Mouse (Mus musculus): ENCODE measurements around the gene Tmprss2. TPM values are rescaled to one million over a fixed set of nuclear protein-coding genes. Genes with fewer than 3 reads are reported as not detected.

The Tmprss2 gene
- polyA plus RNA-seq, 1 experiment, result not detected

DNA sequence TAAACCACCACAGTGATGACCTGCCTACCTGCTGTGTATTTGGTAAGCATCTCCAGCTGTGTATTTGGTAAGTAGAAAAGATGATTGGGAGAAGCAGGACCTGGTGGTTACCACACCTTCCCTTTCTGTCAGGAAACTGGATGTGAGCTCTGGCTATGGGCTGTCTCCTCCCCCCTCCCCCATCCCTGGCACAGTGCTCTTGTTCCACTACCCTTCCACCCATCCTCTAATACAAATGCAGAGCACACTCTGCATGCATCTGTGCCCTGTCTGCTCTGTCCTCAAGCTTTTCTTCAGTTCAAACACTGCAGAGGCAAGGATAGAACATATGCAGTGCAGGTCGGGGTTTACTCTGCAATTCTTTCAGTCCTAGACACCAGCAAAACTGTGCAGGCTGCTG, 76.5 kb downstream of the Tmprss2 start:
- H3K4me1 ChIP-seq, result peaks cover 65% of the 10 kb centered on the region
- peak overlapping the region; percentile 94 for H3K4me3 ChIP-seq (replicated peaks)
- peaks cover 20% of the 10 kb centered on the region for H3K36me3 ChIP-seq (replicated peaks; ENCODE audit: low read length)
- TF ChIP-seq GATA1 (IDR thresholded peaks at IDR 0.05; ENCODE audit: borderline replicate concordance, low read length) (no peak), FLI1 (IDR thresholded peaks at IDR 0.05; ENCODE audit: low read length) (no peak)
- H3K9me3 ChIP-seq, result peaks cover 10% of the 10 kb centered on the region
- no peaks in the 10 kb centered on the region for H3K27me3 ChIP-seq (replicated peaks)

GRCm38 (mm10) chr16:97533751-97534150, 77.2 kb downstream of the Tmprss2 start:
- peak overlapping the region; percentile 46 for H3K4me3 ChIP-seq (replicated peaks)
- H3K27me3 ChIP-seq (replicated peaks), result no peaks in the 10 kb centered on the region
- H3K4me1 ChIP-seq, result peaks cover 58% of the 10 kb centered on the region
- peaks cover 13% of the 10 kb centered on the region for H3K36me3 ChIP-seq (replicated peaks; ENCODE audit: low read length)
- peaks cover 10% of the 10 kb centered on the region for H3K9me3 ChIP-seq
- no peak for TF ChIP-seq FLI1 (IDR thresholded peaks at IDR 0.05; ENCODE audit: low read length)
- TF ChIP-seq GATA1 (IDR thresholded peaks at IDR 0.05; ENCODE audit: borderline replicate concordance, low read length), result no peak

DNA sequence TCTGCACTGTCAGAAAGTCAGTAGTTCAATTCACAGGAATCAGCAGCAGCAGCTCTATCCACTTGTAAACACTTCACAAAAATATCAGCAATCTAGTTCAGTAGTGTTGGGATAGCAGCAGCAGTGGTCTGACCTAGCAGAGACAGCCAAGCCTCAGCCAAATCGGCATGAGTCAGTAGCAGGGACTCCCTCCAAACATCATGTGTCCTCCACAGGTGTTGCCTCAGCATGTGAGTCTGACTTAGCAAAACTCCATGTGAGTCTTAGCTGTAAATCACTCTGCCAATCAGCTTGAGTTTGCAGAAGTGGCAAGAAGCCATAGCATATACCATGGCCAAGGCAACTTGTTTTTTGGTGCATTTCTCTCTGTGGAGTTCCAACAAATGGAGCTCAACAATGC, 77.9 kb downstream of the Tmprss2 start:
- H3K4me1 ChIP-seq, result peaks cover 55% of the 10 kb centered on the region
- peaks cover 10% of the 10 kb centered on the region for H3K9me3 ChIP-seq
- no peak for TF ChIP-seq FLI1 (IDR thresholded peaks at IDR 0.05; ENCODE audit: low read length)
- no peak for TF ChIP-seq GATA1 (IDR thresholded peaks at IDR 0.05; ENCODE audit: borderline replicate concordance, low read length)
- no peak overlapping the region for H3K4me3 ChIP-seq (replicated peaks)
- H3K36me3 ChIP-seq (replicated peaks; ENCODE audit: low read length), result peaks cover 9% of the 10 kb centered on the region
- no peaks in the 10 kb centered on the region for H3K27me3 ChIP-seq (replicated peaks)

DNA sequence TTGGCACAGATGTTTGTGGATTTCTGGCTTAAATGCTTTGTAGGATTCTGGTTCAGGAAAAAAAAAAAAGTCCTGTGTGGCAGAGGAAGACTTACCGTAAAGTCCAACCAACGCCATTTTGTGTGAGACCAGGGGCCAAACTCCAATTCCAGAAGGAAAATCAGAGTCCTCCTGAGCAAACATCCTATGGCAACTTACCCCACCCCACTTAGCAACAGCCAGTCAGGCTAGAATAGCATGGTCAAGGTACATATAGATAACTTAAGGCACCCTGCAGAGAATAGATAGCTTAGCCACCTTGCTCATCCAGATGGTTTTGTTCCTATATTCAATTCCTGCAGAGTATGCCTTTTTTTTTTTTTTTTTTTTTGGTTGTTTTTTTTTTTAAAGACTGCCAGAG, 81.8 kb downstream of the Tmprss2 start:
- Histone ChIP-seq H3K36me3 (replicated peaks; ENCODE audit: low read length) (peaks cover 5% of the 10 kb centered on the region), H3K27me3 (replicated peaks) (no peaks in the 10 kb centered on the region), H3K4me1 (peaks cover 16% of the 10 kb centered on the region), H3K4me3 (replicated peaks) (no peak overlapping the region), H3K9me3 (peaks cover 10% of the 10 kb centered on the region)
- TF ChIP-seq FLI1 (IDR thresholded peaks at IDR 0.05; ENCODE audit: low read length) (no peak), GATA1 (IDR thresholded peaks at IDR 0.05; ENCODE audit: borderline replicate concordance, low read length) (no peak)

DNA sequence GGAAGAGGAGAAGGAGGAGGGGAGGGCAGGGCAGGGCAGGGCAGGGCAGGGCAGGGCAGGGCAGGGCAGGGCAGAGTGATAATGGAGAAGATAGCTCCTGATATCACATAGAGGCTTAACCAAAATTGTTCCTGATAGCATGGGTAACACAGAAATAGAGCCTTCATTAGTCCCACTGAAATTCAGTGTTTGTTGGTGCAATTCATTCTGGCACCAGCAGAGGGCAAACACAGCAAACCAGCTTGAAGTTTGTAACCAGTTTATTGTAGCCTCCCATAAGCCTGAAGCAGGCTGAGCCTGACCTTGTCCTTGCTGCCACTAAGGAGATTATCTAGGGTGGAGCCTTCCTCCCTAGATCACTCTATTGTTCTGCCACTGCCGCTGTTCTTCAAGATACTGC, 88.0 kb downstream of the Tmprss2 start:
- Histone ChIP-seq H3K27me3 (replicated peaks) (peaks cover 5% of the 10 kb centered on the region), H3K9me3 (no peaks in the 10 kb centered on the region), H3K36me3 (replicated peaks; ENCODE audit: low read length) (no peaks in the 10 kb centered on the region), H3K4me3 (replicated peaks) (no peak overlapping the region), H3K4me1 (peaks cover 8% of the 10 kb centered on the region)
- no peak for TF ChIP-seq FLI1 (IDR thresholded peaks at IDR 0.05; ENCODE audit: low read length)
- TF ChIP-seq GATA1 (IDR thresholded peaks at IDR 0.05; ENCODE audit: borderline replicate concordance, low read length), result no peak

GRCm38 (mm10) chr16:97521983-97522382, 89.0 kb downstream of the Tmprss2 start:
- H3K4me3 ChIP-seq (replicated peaks), result no peak overlapping the region
- H3K27me3 ChIP-seq (replicated peaks), result peaks cover 5% of the 10 kb centered on the region
- TF ChIP-seq FLI1 (IDR thresholded peaks at IDR 0.05; ENCODE audit: low read length) (no peak), GATA1 (IDR thresholded peaks at IDR 0.05; ENCODE audit: borderline replicate concordance, low read length) (no peak)
- no peaks in the 10 kb centered on the region for H3K9me3 ChIP-seq
- H3K4me1 ChIP-seq, result peaks cover 8% of the 10 kb centered on the region
- H3K36me3 ChIP-seq (replicated peaks; ENCODE audit: low read length), result no peaks in the 10 kb centered on the region

GRCm38 (mm10) chr16:97516341-97516740, 94.7 kb downstream of the Tmprss2 start:
- H3K4me3 ChIP-seq (replicated peaks), result no peak overlapping the region
- TF ChIP-seq FLI1 (IDR thresholded peaks at IDR 0.05; ENCODE audit: low read length) (no peak), GATA1 (IDR thresholded peaks at IDR 0.05; ENCODE audit: borderline replicate concordance, low read length) (no peak)

More at GRCm38 (mm10) chr16:97516341-97516740, 94.7 kb downstream of the Tmprss2 start:
- H3K9me3 ChIP-seq, result peaks cover 2% of the 10 kb centered on the region; the same call in 1 of the 2 replicates
- no peaks in the 10 kb centered on the region for H3K36me3 ChIP-seq (replicated peaks; ENCODE audit: low read length)
- peaks cover 16% of the 10 kb centered on the region for H3K27me3 ChIP-seq (replicated peaks)
- peaks cover 11% of the 10 kb centered on the region for H3K4me1 ChIP-seq

Other genes with a start within 250 kb of the Tmprss2 start
- gene Mx1, start 148.3 kb downstream of the Tmprss2 start, polyA plus RNA-seq (2012; ENCODE audit: insufficient read depth, low replicate concordance), result 1.3 TPM in 1 of 2 replicates, not detected in the other
- gene Fam3b, start 96.4 kb downstream of the Tmprss2 start, polyA plus RNA-seq (2012; ENCODE audit: insufficient read depth, low replicate concordance), result 0.75 TPM in 1 of 2 replicates, not detected in the other
- gene Ripk4, start 152.6 kb upstream of the Tmprss2 start, polyA plus RNA-seq (2012; ENCODE audit: insufficient read depth, low replicate concordance), result not detected in 2 replicates
- gene Prdm15, start 240.7 kb upstream of the Tmprss2 start, polyA plus RNA-seq (2012; ENCODE audit: insufficient read depth, low replicate concordance), result 0.68 and 0.90 TPM in 2 replicates

All from megakaryocyte, embryonic 14.5 days (primary cell).